Mouse (Mus musculus) brain, embryonic 14.5 days (tissue): ENCODE data around the gene Gpr62.

ENCODE experiments used
- CTCF ChIP-seq: fragments of 200-500 bp; IDR thresholded peaks from 2 replicates; pipeline ENCODE4 v1.5.1; 2012; ENCODE audit warnings: inconsistent platforms, mild to moderate bottlenecking, moderate library complexity, borderline replicate concordance; ENCODE audit not compliant: insufficient read depth, insufficient read length; ENCODE audit errors: extremely low read depth
- POLR2A ChIP-seq: fragments of 200-500 bp; IDR thresholded peaks from 2 replicates; pipeline ENCODE4 v1.6.1; 2012; ENCODE audit warnings: mild to moderate bottlenecking, inconsistent platforms, borderline replicate concordance; ENCODE audit not compliant: poor library complexity, insufficient read depth, insufficient read length, severe bottlenecking; ENCODE audit errors: extremely low read depth

DNA sequence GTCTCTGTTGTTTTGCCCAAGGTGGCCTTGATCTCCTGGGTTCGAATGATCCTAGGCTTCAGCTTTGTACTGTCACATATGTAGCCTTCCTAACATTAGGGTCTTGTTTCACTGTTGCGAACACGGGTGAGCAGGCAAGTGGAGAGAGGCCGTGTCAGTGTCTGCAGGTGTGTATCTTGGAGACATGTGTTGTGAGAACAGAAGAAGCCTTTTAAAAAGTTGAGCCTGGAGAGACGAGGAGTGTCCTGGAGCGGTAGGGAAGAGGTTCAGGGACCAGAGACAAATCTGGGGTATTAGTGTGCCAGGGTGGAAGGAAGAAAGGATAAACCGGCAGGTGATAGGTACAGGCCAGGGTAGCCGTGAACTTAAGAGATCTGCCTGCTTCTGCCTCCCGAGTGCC, 12.4 kb upstream of the Gpr62 start:
- TF ChIP-seq POLR2A (no peak), CTCF (no peak)
